In the genomic region with DNA sequence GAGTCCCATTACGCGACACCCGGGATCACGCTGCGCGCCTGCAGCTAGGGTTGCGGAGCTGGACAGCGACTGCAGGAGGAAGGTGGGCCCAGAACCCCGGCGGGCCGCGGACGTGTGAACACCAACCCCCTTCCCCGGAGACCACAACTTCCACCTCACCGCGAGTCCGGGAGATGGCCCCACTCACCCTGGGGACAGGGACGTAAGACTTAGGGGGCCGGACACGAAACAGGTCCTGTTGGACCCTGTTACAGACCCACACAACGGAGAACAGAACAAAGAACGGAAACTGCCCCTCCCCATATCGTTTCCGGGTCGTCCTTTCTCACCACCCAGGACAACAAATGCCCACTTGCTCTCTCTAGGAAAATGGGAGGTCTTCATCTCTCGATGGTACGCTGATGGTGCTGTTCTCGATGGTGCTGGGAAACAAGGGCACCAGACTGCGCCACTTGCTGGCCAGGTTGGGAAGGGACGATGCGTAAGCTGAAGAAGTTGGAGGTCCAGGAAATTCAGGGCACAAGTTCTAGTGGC, we compare ENCODE assay signal across 8 mouse cellular contexts. TPM values are rescaled to one million over a fixed set of nuclear protein-coding genes. Genes with fewer than 3 reads are reported as not detected.
A peak's percentile ranks its signal among the peaks of the same experiment; 100 is the strongest.
DNase-seq lines count a peak whose midpoint lies in the region; ATAC-seq lines count a peak whose summit lies in the region.

Gene Zfp113 (minus strand): TSS at position 302 of the 534 bp plus-strand sequence.

- peak within 1 kb of the TSS; percentile 75 for H3K4me2 ChIP-seq in hindbrain, embryonic 13.5 days

- peak within 1 kb of the TSS; percentile 80 for H3K4me3 ChIP-seq in hindbrain, embryonic 13.5 days

- peak; percentile 99 for DNase-seq in R1 (ENCODE audit: low read depth, low spot score)
- DNase-seq in cerebellum, postnatal 14 days = peak; percentile 89 to 90
- DNase-seq in frontal cortex, postnatal 14 days (ENCODE audit: low spot score in 2 of 2) = peak; percentile 79 to 85
- DNase-seq in layer of hippocampus, postnatal 25 days (ENCODE audit: extremely low spot score in 1 of 2, low spot score in 1 of 2) = peak; percentile 74 to 75
- peak; percentile 96 for DNase-seq in lung, postnatal 25 days (ENCODE audit: low spot score)
- DNase-seq in retina, embryonic 14.5 days (ENCODE audit: low spot score) = peak; percentile 97
- peak; percentile 91 for DNase-seq in thymus, postnatal 4 days

- peaks cover 23% of the 10 kb centered on the region for H3K36me3 ChIP-seq in hindbrain, embryonic 13.5 days

- no peaks in the 10 kb centered on the region for H3K27me3 ChIP-seq in hindbrain, embryonic 13.5 days

- H3K9me3 ChIP-seq in hindbrain, embryonic 13.5 days = no peaks in the 10 kb centered on the region

- ATAC-seq in hindbrain, embryonic 13.5 days (ENCODE audit: low FRiP score) = peak; percentile 96

- peaks cover 16% of the 10 kb centered on the region for H3K4me1 ChIP-seq in hindbrain, embryonic 13.5 days (replicated peaks)

- peak within 1 kb of the TSS; percentile 97 for H3K9ac ChIP-seq in hindbrain, embryonic 13.5 days

- WGBS in hindbrain, embryonic 13.5 days = under 1% methylated on average over 31 of the region's 31 CpGs

- H3K27ac ChIP-seq in hindbrain, embryonic 13.5 days = peak within 1 kb of the TSS; percentile 99

RNA-seq across cellular contexts. Expression of gene Zfp113, which starts in this region (rescaled TPM):
- 38.9 and 40.5 TPM in 2 replicates for polyA plus RNA-seq in hindbrain, embryonic 13.5 days (2015; fragmentation: Nextera tagmentation; extraction: Ambion mirVana)
- 10 to 100 TPM; 12.8 to 15.3 TPM for total RNA-seq in layer of hippocampus, postnatal 25 days (2021)

Comparison
In these comparisons a context has a peak if more than half of its experiments do, and no peak if none do; other contexts are left out.
1. Peak in every context shown above with its lines: DNase-seq, ATAC-seq, H3K4me3 ChIP-seq and H3K27ac ChIP-seq.